Mouse (Mus musculus) embryonic facial prominence, embryonic 13.5 days (tissue): ENCODE measurements around the gene Kcnq1. TPM values are rescaled to one million over a fixed set of nuclear protein-coding genes. Genes with fewer than 3 reads are reported as not detected.

Experiments
- ATAC-seq: fragments of 200-750 bp; cut with Nextera tagmentation; 2 replicates; pipeline ENCODE4 v1.8.0; 2017; ENCODE audit warnings: low read depth; ENCODE audit not compliant: insufficient number of reproducible peaks, insufficient read depth, low FRiP score, low TSS enrichment
- H3K27ac ChIP-seq: fragments of 300-500 bp; sonication (generic); 2 replicates; pipeline ENCODE4 v1.5.1; 2015; ENCODE audit warnings: moderate library complexity, mild to moderate bottlenecking, inconsistent platforms
- H3K27me3 ChIP-seq: fragments of 300-500 bp; sonication (generic); 2 replicates; pipeline ENCODE4 v1.6.1; 2015; ENCODE audit warnings: mild to moderate bottlenecking, inconsistent platforms
- H3K36me3 ChIP-seq: fragments of 300-500 bp; sonication (generic); 2 replicates; pipeline ENCODE4 v1.6.1; 2015; ENCODE audit warnings: mild to moderate bottlenecking, inconsistent platforms
- H3K4me1 ChIP-seq: fragments of 300-500 bp; sonication (generic); 2 replicates; pipeline ENCODE4 v1.6.1; 2015; ENCODE audit warnings: inconsistent platforms
- H3K4me2 ChIP-seq: fragments of 300-500 bp; sonication (generic); 2 replicates; pipeline ENCODE4 v1.6.1; 2015; ENCODE audit warnings: moderate library complexity, mild to moderate bottlenecking, inconsistent platforms
- H3K4me3 ChIP-seq: fragments of 300-500 bp; sonication (generic); 2 replicates; pipeline ENCODE4 v1.5.1; 2015; ENCODE audit warnings: mild to moderate bottlenecking, inconsistent platforms
- H3K9ac ChIP-seq: fragments of 300-500 bp; sonication (generic); 2 replicates; pipeline ENCODE4 v1.6.1; 2015; ENCODE audit warnings: mild to moderate bottlenecking, inconsistent platforms
- H3K9me3 ChIP-seq: fragments of 300-500 bp; sonication (generic); 2 replicates; pipeline ENCODE4 v1.6.1; 2016; ENCODE audit warnings: inconsistent platforms
- WGBS: fragments of 180-500 bp; shearing (Covaris S2); methylation state at CpG from one replicate; pipeline ENCODE4 v1.1.7; 2015; ENCODE audit warnings: mixed read lengths; 5-methylcytosine and 5-hydroxymethylcytosine counted together
- polyA plus RNA-seq: library from polyadenylated mRNA; unstranded; fragments of >200 nt; fragmentation: Nextera tagmentation; extraction: Ambion mirVana; gene quantifications from 2 replicates; pipeline ENCODE4 v1.2.1, GENCODE M21; 2015

The Kcnq1 gene
- polyA plus RNA-seq, 1 experiment from 2014 or later: 0.84 TPM

DNA sequence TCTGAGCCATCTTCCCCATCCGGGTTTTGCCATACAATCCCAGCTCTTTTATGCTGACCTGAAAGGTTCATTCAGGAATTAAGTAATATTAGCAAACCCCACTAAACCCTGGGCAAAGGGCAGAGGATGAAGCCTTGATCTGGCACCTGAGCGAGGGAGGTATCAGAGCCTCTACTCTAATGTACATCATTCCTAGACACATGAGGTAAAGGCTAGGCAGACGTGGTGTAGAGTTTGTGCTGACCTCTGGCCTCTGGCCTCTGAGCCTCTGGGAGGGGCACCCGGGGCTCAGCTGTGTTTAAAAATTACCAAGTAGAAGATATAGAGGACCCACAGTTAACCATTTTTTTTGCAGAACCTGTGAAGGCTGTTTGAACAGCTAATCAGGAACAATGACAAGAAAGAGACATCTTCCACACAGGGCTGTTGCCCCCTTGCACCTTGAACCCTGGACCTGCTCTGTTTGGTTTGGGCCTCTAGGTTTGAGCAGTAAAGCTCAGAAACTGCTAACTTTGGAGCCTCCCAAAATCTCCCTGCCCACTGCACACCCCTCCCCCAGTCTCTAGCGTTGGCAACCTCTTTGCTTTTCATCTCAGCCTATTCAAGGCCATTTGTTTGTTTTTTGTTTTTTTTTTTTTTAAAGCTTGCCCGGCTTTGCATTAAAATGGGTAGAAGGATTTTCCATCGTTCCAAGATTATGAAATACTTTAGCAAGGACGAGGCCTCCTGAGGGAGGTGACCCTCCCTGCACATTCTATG is 180.5 kb downstream of the Kcnq1 start:
- Histone ChIP-seq H3K9me3 (no peaks in the 10 kb centered on the region), H3K4me1 (peaks cover 61% of the 10 kb centered on the region), H3K36me3 (0 out of 2 replicates have a peak, but pooled peaks cover 4% of the 10 kb centered on the region), H3K9ac (no peak overlapping the region), H3K27ac (no peak overlapping the region), H3K4me3 (no peak overlapping the region), H3K4me2 (no peak overlapping the region), H3K27me3 (no peaks in the 10 kb centered on the region)
- ATAC-seq: no peak
- 66% methylated on average over 8 of the region's 8 CpGs for WGBS

DNA sequence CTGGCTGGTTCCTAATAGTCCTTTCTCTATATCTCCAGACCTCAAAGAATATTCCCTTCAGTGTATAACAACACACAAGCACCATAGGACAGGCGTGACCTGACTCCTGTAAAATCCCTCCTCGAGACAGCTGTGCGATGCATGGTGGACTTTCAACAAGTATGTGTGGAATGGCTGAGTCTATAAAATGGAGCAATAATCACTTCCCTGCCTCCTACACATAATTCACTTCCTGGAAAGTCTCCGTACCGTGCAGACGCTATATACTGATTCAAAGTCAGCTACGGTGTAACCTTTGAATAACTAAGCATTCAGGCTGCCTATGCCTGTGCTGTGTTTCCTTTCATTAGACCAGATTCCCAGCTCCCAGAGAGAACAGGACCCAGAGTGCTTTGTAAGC is 182.0 kb downstream of the Kcnq1 start:
- WGBS: 86% methylated on average over 7 of the region's 7 CpGs
- no peak overlapping the region for H3K27ac ChIP-seq
- no peak overlapping the region for H3K4me3 ChIP-seq
- peaks cover 65% of the 10 kb centered on the region for H3K4me1 ChIP-seq
- no peaks in the 10 kb centered on the region for H3K9me3 ChIP-seq
- no peak overlapping the region for H3K4me2 ChIP-seq
- no peak overlapping the region for H3K9ac ChIP-seq
- ATAC-seq: no peak
- H3K36me3 ChIP-seq: 0 out of 2 replicates have a peak, but pooled peaks cover 4% of the 10 kb centered on the region
- H3K27me3 ChIP-seq: no peaks in the 10 kb centered on the region

DNA sequence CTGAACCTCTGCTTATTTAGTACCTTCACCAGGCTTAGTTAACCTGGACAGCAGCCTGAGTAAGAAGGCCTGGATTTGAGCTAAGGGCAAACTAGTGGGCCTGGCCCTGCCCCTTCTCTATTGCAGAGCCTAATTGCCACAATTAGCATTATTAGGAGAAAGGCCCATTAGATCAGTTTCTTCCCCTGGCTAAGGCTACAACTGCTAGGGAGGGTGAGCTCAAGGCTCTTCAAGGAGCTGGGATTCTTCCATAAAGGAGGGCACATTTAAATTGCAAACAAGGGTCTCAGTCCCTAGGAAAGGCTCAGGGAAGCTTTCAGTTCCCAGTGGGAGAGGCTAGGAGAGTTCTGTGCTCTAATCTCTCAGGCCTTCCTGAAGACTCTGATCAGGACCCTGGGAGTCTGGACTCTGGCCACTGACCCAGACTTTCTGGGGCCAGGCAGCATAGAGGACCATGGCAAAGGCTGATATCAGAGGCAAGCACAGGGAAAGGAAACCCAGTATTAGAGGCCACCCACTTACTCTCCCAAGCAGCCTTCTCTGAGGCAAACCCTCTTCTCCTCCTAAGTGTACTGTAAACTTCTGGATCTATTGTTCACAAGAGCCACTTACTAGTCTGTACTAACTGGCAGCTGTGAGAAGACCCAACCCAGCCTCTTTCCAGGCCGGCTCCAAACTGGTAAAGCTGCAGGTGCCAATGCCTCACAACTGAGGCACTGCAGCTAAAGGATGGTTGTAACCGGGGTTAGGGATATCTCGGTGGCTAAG is 183.1 kb downstream of the Kcnq1 start:
- Histone ChIP-seq H3K9ac (no peak overlapping the region), H3K4me2 (no peak overlapping the region), H3K27ac (no peak overlapping the region), H3K36me3 (0 out of 2 replicates have a peak, but pooled peaks cover under 1% of the 10 kb centered on the region), H3K27me3 (no peaks in the 10 kb centered on the region), H3K4me1 (peaks cover 55% of the 10 kb centered on the region), H3K9me3 (no peaks in the 10 kb centered on the region), H3K4me3 (no peak overlapping the region)
- 70% methylated on average over 3 of the region's 3 CpGs for WGBS
- ATAC-seq: no peak

DNA sequence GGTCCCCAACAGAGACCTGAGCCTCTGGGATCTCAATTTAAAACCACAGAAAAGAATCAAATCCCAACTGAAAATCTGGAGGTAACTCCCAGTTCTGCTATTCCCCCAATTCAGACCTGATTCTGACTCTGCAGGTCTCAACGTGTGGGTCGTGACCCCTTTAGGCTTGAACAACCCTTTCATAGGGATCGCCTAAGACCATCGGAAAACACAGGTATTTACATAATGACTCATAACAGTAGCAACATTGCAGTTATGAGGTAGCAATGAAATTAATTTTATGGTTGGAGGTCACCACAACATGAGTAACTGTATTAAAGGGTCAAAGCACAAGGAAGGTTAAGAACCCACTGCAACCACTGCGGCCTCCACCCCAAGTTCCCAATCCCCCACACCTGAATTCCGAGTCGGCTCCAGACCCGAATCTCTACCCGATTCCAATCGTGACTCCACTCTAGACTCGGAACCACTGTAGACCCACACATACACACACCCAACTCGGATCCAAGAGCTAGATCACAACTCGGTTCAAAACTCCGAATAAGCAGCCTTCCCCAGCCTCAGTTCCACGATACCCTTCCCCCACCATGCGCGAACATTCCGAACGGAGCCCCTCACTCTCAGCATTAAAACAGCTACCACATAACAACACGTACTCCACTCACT is 188.7 kb downstream of the Kcnq1 start:
- peak overlapping the region; percentile 65 for H3K4me3 ChIP-seq
- peak overlapping the region; percentile 61 for H3K4me2 ChIP-seq
- no peak for ATAC-seq
- peaks cover 16% of the 10 kb centered on the region for H3K9me3 ChIP-seq
- peak overlapping the region; percentile 80 for H3K9ac ChIP-seq
- 44% methylated on average over 20 of the region's 20 CpGs for WGBS
- peaks cover 24% of the 10 kb centered on the region for H3K4me1 ChIP-seq
- H3K36me3 ChIP-seq: no peaks in the 10 kb centered on the region
- no peaks in the 10 kb centered on the region for H3K27me3 ChIP-seq
- peak overlapping the region; percentile 77 for H3K27ac ChIP-seq

DNA sequence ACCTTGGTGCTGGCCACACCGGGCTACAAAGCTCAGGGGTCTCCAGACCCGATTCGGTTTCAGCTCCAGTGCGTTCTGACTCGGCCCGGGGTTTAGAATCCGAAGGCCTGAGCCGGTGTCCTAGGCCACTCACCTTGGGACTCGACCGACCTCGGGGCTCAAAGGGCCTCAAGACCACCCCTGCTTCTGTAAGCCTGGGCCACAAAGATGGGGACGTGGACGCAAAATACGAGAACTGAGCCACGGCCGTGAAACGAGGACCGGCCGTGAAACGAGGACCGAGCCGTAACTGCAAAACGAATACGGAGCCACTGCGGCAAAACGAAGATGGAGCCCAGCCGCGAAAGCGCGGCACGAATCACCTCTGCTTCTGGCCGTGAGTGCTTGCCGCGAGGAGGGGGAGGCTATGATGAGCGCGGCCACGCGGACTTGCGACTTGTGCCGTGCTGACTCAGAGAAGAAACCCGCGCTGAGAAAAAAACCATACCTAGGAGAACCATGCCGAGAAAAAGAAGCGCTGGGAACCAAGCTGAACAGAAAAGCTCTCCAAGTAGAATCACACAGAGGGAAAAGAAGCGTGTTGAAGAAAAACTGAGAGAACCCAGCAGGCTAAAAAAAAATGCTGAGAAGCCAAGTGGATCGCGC is 189.3 kb downstream of the Kcnq1 start:
- peaks cover 16% of the 10 kb centered on the region for H3K9me3 ChIP-seq
- peak overlapping the region; percentile 77 for H3K27ac ChIP-seq
- H3K4me2 ChIP-seq: peak overlapping the region; percentile 61
- ATAC-seq: no peak
- no peaks in the 10 kb centered on the region for H3K27me3 ChIP-seq
- H3K36me3 ChIP-seq: no peaks in the 10 kb centered on the region
- H3K4me1 ChIP-seq: peaks cover 26% of the 10 kb centered on the region
- peak overlapping the region; percentile 65 for H3K4me3 ChIP-seq
- peak overlapping the region; percentile 80 for H3K9ac ChIP-seq
- 49% methylated on average over 47 of the region's 47 CpGs for WGBS

DNA sequence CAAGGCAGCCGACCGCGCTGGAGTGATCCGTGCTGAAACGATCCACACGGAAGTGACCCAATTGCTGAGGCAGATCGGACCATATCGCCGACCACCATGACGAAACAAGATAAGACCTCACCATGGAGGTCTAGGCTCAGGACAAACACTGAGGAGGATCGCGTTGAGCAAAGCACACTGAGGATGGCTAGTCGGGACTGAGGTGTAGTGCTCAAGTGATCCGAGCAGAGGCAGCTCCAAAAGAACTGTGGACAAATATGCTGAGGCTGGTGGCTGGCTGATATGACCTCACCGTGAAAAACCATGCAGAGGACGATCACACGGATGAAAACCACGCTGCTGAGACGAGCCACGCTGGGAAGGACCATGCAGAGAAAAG is 189.8 kb downstream of the Kcnq1 start:
- H3K27ac ChIP-seq: peak overlapping the region; percentile 77
- H3K4me3 ChIP-seq: peak overlapping the region; percentile 65
- WGBS: 50% methylated on average over 20 of the region's 20 CpGs
- H3K9me3 ChIP-seq: peaks cover 16% of the 10 kb centered on the region
- H3K4me2 ChIP-seq: peak overlapping the region; percentile 61
- H3K36me3 ChIP-seq: no peaks in the 10 kb centered on the region
- ATAC-seq: no peak
- H3K9ac ChIP-seq: peak overlapping the region; percentile 80
- H3K4me1 ChIP-seq: peaks cover 26% of the 10 kb centered on the region
- H3K27me3 ChIP-seq: no peaks in the 10 kb centered on the region

DNA sequence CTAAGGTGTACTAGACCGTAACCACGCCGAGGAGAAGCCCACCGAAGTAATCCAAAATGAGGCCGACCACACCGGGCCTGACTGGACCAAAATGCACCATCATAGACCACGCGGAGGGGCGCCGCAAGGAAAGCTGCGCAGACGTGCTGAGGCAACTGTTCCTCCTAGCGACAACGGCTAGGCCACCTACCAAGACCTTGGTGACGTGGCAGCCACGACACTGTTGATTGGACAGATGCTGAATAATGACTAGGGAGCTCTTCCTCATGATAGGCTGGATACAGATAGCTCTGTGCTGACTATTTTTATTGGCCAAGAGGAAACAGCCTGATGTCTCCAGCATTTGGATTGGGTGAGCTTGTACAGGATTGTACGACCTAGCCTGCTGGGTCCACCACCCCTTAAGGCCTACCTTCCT is 190.2 kb downstream of the Kcnq1 start:
- 47% methylated on average over 17 of the region's 17 CpGs for WGBS

DNA sequence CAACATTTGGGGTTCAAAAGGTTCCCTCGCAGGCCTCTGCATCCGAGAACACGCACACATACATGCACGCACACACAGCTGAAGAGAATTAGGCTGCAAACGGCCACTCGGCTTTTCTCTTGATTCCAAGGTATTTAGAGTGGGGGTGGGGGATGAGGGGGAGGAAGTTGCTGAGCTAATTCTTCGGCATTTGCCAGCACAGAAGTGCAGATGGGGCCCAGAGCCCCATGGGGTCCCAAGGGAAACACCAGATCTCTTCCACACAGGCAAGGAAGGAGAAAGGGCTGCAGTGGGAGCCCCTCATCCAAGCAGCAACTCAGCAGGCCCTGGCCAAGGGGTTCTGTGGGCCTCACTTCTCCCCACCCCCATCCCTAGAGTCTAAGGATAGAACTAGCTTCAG is 193.9 kb downstream of the Kcnq1 start:
- H3K4me2 ChIP-seq: no peak overlapping the region
- H3K4me1 ChIP-seq: peaks cover 20% of the 10 kb centered on the region
- H3K4me3 ChIP-seq: no peak overlapping the region
- H3K9ac ChIP-seq: peak overlapping the region; percentile 36; the same call in 1 of the 2 replicates
- 14% methylated on average over 7 of the region's 7 CpGs for WGBS
- peak overlapping the region; percentile 87 for H3K27ac ChIP-seq
- H3K27me3 ChIP-seq: no peaks in the 10 kb centered on the region
- H3K9me3 ChIP-seq: peaks cover 14% of the 10 kb centered on the region
- H3K36me3 ChIP-seq: no peaks in the 10 kb centered on the region
- ATAC-seq: no peak

More for the DNA sequence above, 190.2 kb downstream of the Kcnq1 start:
- ATAC-seq: peak; percentile 89
- peak overlapping the region; percentile 77 for H3K27ac ChIP-seq
- H3K9me3 ChIP-seq: peaks cover 16% of the 10 kb centered on the region
- H3K4me1 ChIP-seq: peaks cover 22% of the 10 kb centered on the region
- H3K4me2 ChIP-seq: peak overlapping the region; percentile 61
- no peaks in the 10 kb centered on the region for H3K36me3 ChIP-seq
- H3K4me3 ChIP-seq: peak overlapping the region; percentile 65
- H3K27me3 ChIP-seq: no peaks in the 10 kb centered on the region
- H3K9ac ChIP-seq: peak overlapping the region; percentile 80

DNA sequence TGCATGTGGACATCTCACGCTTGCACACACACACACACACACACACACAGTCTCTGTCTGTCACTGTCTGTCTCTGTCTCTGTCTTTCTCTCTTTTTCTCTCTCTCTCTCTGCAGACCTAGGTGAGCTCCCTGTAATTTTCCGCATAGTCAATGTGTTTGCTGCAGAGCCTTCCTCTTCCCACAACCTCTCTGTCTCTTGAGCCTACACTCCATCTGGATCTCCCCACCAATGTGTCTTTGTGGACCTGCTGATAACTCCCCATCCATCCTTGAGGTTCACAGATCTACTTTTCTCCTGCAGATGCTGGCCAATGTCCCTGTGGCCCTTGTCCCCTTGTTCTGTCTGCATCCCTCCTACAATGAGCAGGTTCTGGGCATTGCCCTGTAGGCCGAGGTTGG is 194.5 kb downstream of the Kcnq1 start:
- no peak for ATAC-seq
- no peaks in the 10 kb centered on the region for H3K36me3 ChIP-seq
- no peak overlapping the region for H3K9ac ChIP-seq
- no peaks in the 10 kb centered on the region for H3K27me3 ChIP-seq
- peak overlapping the region; percentile 87 for H3K27ac ChIP-seq
- no peak overlapping the region for H3K4me3 ChIP-seq
- no peak overlapping the region for H3K4me2 ChIP-seq
- peaks cover 26% of the 10 kb centered on the region for H3K4me1 ChIP-seq
- peaks cover 7% of the 10 kb centered on the region; the same call in 1 of the 2 replicates for H3K9me3 ChIP-seq
- WGBS: 86% methylated on average over 3 of the region's 3 CpGs

DNA sequence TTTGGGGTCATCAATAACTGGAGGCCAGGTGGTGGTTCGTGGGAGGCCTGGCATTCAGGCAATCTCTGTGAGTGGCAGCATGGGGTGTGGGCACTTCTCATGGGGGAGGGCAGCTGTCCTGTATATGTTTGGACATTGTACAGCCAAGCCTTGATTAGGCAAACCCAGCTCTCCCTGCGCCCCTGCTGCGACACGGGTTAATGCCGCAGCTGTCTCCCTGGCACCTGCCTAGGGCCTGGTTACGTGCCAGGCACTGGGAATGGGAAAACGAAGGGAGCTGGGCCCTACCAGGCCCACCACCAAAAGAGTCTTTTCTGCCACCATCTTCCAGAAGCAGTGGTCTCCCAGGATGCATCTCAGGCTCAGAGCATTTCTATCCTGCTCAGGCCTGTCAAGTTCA is 196.0 kb downstream of the Kcnq1 start:
- peaks cover 34% of the 10 kb centered on the region for H3K4me1 ChIP-seq
- WGBS: 86% methylated on average over 7 of the region's 7 CpGs
- no peak overlapping the region for H3K27ac ChIP-seq

DNA sequence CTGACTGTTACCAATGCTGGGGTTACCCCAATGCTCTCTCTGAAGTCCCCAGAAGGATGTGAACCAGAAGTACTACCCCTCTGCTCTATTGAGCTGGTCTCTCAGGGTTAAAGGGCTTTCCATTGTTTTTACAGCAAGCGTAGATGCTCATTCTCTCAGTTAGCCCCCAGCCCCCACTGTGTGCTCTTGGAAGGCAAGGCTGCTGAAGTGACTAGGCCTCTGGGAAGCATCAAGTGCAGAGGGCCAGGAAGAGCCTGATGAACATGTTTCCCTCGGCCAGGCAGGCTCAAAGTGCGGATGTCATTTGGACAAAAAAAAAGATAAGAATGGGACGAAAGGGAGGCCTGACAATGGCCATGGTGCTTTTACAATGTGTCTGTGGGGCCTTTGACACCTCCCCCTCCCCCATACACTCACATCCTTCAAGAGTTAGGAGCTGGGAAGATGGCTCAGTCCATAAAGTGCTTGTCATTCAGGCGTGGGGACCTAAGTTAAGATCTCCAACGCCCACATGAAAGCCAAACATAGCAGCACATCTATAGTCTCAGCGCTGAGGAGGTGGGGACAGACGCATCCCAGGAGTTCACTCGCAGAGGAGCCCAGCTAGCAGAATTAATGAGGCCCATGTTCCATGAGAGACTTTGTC is 196.6 kb downstream of the Kcnq1 start:
- Histone ChIP-seq H3K4me3 (no peak overlapping the region), H3K27me3 (no peaks in the 10 kb centered on the region), H3K9ac (no peak overlapping the region), H3K27ac (no peak overlapping the region), H3K9me3 (no peaks in the 10 kb centered on the region), H3K4me2 (no peak overlapping the region), H3K36me3 (no peaks in the 10 kb centered on the region), H3K4me1 (peaks cover 34% of the 10 kb centered on the region)
- no peak for ATAC-seq
- 80% methylated on average over 9 of the region's 9 CpGs for WGBS

More for the DNA sequence above, 196.0 kb downstream of the Kcnq1 start:
- Histone ChIP-seq H3K4me2 (no peak overlapping the region), H3K9me3 (no peaks in the 10 kb centered on the region), H3K36me3 (no peaks in the 10 kb centered on the region), H3K27me3 (no peaks in the 10 kb centered on the region), H3K9ac (no peak overlapping the region), H3K4me3 (no peak overlapping the region)
- no peak for ATAC-seq
